Mouse (Mus musculus) B cell, adult 2 months (primary cell): ENCODE data around the gene F2rl2.

Experiments
- DNase-seq, 2 experiments: peaks; one replicate each; pipeline ENCODE4 v3.0.0; 2022

F2rl2 gene

GRCm38 (mm10) chr13:95705589-95705988 is 8.9 kb downstream of the F2rl2 start:
- DNase-seq, result no peak

- no peak for DNase-seq
Observed at GRCm38 (mm10) chr13:95712054-95712453, 15.4 kb downstream of the F2rl2 start.

- DNase-seq, result no peak
Observed at GRCm38 (mm10) chr13:95712570-95713268, 16.1 kb downstream of the F2rl2 start.

GRCm38 (mm10) chr13:95714271-95714975 is 17.8 kb downstream of the F2rl2 start:
- no peak for DNase-seq

- DNase-seq, result no peak
Observed at GRCm38 (mm10) chr13:95715356-95715755, 18.7 kb downstream of the F2rl2 start.

GRCm38 (mm10) chr13:95719320-95720232 is 22.9 kb downstream of the F2rl2 start:
- DNase-seq, result peak; percentile 70 to 73

- DNase-seq, result no peak
Observed at GRCm38 (mm10) chr13:95730491-95730890, 33.8 kb downstream of the F2rl2 start.

- DNase-seq, result no peak
Observed at GRCm38 (mm10) chr13:95739651-95740050, 43.0 kb downstream of the F2rl2 start.

GRCm38 (mm10) chr13:95741813-95742689 is 45.4 kb downstream of the F2rl2 start:
- no peak for DNase-seq

- no peak for DNase-seq
Observed at GRCm38 (mm10) chr13:95742881-95743466, 46.3 kb downstream of the F2rl2 start.

- no peak for DNase-seq
Observed at GRCm38 (mm10) chr13:95745451-95745850, 48.8 kb downstream of the F2rl2 start.

- peak; percentile 72 to 73 for DNase-seq
Observed at GRCm38 (mm10) chr13:95746509-95746908, 49.9 kb downstream of the F2rl2 start.

GRCm38 (mm10) chr13:95747101-95747500 is 50.4 kb downstream of the F2rl2 start:
- no peak for DNase-seq

- no peak for DNase-seq
Observed at GRCm38 (mm10) chr13:95747541-95747940, 50.9 kb downstream of the F2rl2 start.
